Comparison of ENCODE assay signal across 9 mouse cellular contexts in genomic region chr10:50895091-50895790, GRCm38 (mm10). TPM values are rescaled to one million over a fixed set of nuclear protein-coding genes. Genes with fewer than 3 reads are reported as not detected.
A peak's percentile ranks its signal among the peaks of the same experiment; 100 is the strongest.
DNase-seq lines count a peak whose midpoint lies in the region; ATAC-seq lines count a peak whose summit lies in the region.
"Had no signal": no experiment of that assay in that cellular context is flagged by ENCODE, and none has a peak within 500 bp of the region (broad histone marks: within the 10 kb centered on the region; RNA-seq: fewer than 3 reads in every experiment).

No protein-coding gene starts in this region.

- peaks cover 77% of the 10 kb centered on the region for H3K27me3 ChIP-seq in heart, embryonic 16.5 days (ENCODE audit: control insufficient read depth, insufficient read depth, low read length)
- H3K27me3 ChIP-seq in limb, embryonic 15.5 days = peaks cover 81% of the 10 kb centered on the region
- peaks cover 65% of the 10 kb centered on the region for H3K27me3 ChIP-seq in stomach, embryonic 16.5 days (ENCODE audit: control insufficient read depth, insufficient read depth, low read length)

- no peaks in the 10 kb centered on the region for H3K9me3 ChIP-seq in heart, embryonic 16.5 days (replicated peaks; ENCODE audit: control insufficient read depth, low read length)
- no peaks in the 10 kb centered on the region for H3K9me3 ChIP-seq in limb, embryonic 15.5 days
- no peaks in the 10 kb centered on the region for H3K9me3 ChIP-seq in stomach, embryonic 16.5 days (replicated peaks; ENCODE audit: control insufficient read depth, low read length)

- WGBS in heart, embryonic 16.5 days = 1% methylated on average over 44 of the region's 44 CpGs
- WGBS in limb, embryonic 15.5 days = 1% methylated on average over 44 of the region's 44 CpGs
- WGBS in stomach, embryonic 16.5 days = under 1% methylated on average over 44 of the region's 44 CpGs

- no peak overlapping the region for H3K27ac ChIP-seq in heart, embryonic 16.5 days (ENCODE audit: low read length)
- H3K27ac ChIP-seq in limb, embryonic 15.5 days = no peak overlapping the region
- H3K27ac ChIP-seq in stomach, embryonic 16.5 days (ENCODE audit: low read length) = no peak overlapping the region

- H3K4me3 ChIP-seq in heart, embryonic 16.5 days (ENCODE audit: low read length) = peak overlapping the region; percentile 56
- peak overlapping the region; percentile 53 for H3K4me3 ChIP-seq in limb, embryonic 15.5 days
- peak overlapping the region; percentile 47 for H3K4me3 ChIP-seq in stomach, embryonic 16.5 days (replicated peaks; ENCODE audit: low read length)

- peak; percentile 46 for DNase-seq in retina, embryonic 14.5 days (ENCODE audit: low spot score)
- DNase-seq in retina, postnatal 1 day = no peak
- DNase-seq in urinary bladder, postnatal 10 days (ENCODE audit: low spot score) = no peak
- no peak for DNase-seq in ovary, postnatal 10 days (ENCODE audit: low spot score)
- DNase-seq in cerebellum, adult 18-20 months = no peak

- H3K4me1 ChIP-seq in heart, embryonic 16.5 days (ENCODE audit: control insufficient read depth, insufficient read depth, low read length) = peaks cover 12% of the 10 kb centered on the region
- peaks cover 30% of the 10 kb centered on the region for H3K4me1 ChIP-seq in limb, embryonic 15.5 days
- peaks cover 6% of the 10 kb centered on the region; the same call in 1 of the 2 replicates for H3K4me1 ChIP-seq in stomach, embryonic 16.5 days (ENCODE audit: control insufficient read depth, insufficient read depth, low read length)

- no peaks in the 10 kb centered on the region for H3K36me3 ChIP-seq in heart, embryonic 16.5 days (ENCODE audit: control insufficient read depth, insufficient read depth)
- H3K36me3 ChIP-seq in limb, embryonic 15.5 days = no peaks in the 10 kb centered on the region
- no peaks in the 10 kb centered on the region for H3K36me3 ChIP-seq in stomach, embryonic 16.5 days (ENCODE audit: control insufficient read depth, insufficient read depth, low read length)

- no peak overlapping the region for H3K9ac ChIP-seq in heart, embryonic 16.5 days (ENCODE audit: low read length)
- no peak overlapping the region for H3K9ac ChIP-seq in limb, embryonic 15.5 days
- H3K9ac ChIP-seq in stomach, embryonic 16.5 days (ENCODE audit: low read length) = no peak overlapping the region

- H3K4me2 ChIP-seq in heart, embryonic 16.5 days (ENCODE audit: low read depth, low read length) = peak overlapping the region; percentile 78
- H3K4me2 ChIP-seq in limb, embryonic 15.5 days = peak overlapping the region; percentile 87
- peak overlapping the region; percentile 78 for H3K4me2 ChIP-seq in stomach, embryonic 16.5 days (ENCODE audit: low read depth, low read length)

- no peak for ATAC-seq in heart, embryonic 16.5 days (replicated peaks; ENCODE audit: extremely low read depth, insufficient read depth, low FRiP score)
- ATAC-seq in limb, embryonic 15.5 days (ENCODE audit: insufficient number of reproducible peaks, low FRiP score, low TSS enrichment, low read depth) = no peak
- ATAC-seq in stomach, embryonic 16.5 days (ENCODE audit: insufficient read depth, low FRiP score) = peak; percentile 28; the same call in 1 of the 2 replicates

RNA-seq across cellular contexts. Expression of gene Sim1, which starts 0.7 kb away (rescaled TPM):
- not detected in 2 replicates for polyA plus RNA-seq in heart, embryonic 16.5 days (2015; fragmentation: Nextera tagmentation; extraction: Ambion mirVana)
- 0.96 and 1.1 TPM in 2 replicates for polyA plus RNA-seq in limb, embryonic 15.5 days (2015; fragmentation: Nextera tagmentation; extraction: Ambion mirVana)
- 0.10 and 0.21 TPM in 2 replicates for polyA plus RNA-seq in stomach, embryonic 16.5 days (2015; fragmentation: Nextera tagmentation; extraction: Ambion mirVana)
- polyA plus RNA-seq: large intestine, adult 2 months had no signal
